Mouse (Mus musculus) midbrain, postnatal 0 days (tissue): ENCODE results near the gene Copa. TPM values are rescaled to one million over a fixed set of nuclear protein-coding genes. Genes with fewer than 3 reads are reported as not detected.

Experiments used
- ATAC-seq: fragments of 200-750 bp; cut with Nextera tagmentation; 2 replicates; pipeline ENCODE4 v1.8.0; 2017; ENCODE audit warnings: moderate number of reproducible peaks, mild to moderate bottlenecking, moderate TSS enrichment, moderate library complexity; ENCODE audit not compliant: low FRiP score
- DNase-seq: peaks from one replicate; pipeline ENCODE4 v3.0.0-alpha.2; 2015; ENCODE audit warnings: low spot score
- H3K27ac ChIP-seq: fragments of 300-500 bp; sonication (generic); 2 replicates; pipeline ENCODE4 v1.5.1; 2014; ENCODE audit warnings: low read depth, mild to moderate bottlenecking, low read length, mixed read lengths
- H3K27me3 ChIP-seq: fragments of 300-500 bp; sonication (generic); 2 replicates; pipeline ENCODE4 v1.6.1; 2014; ENCODE audit warnings: low read length, control low read depth, mixed read lengths; ENCODE audit not compliant: insufficient read depth
- H3K36me3 ChIP-seq: fragments of 300-500 bp; sonication (generic); 2 replicates; pipeline ENCODE4 v1.6.1; 2014; ENCODE audit warnings: low read length, control low read depth, mixed read lengths; ENCODE audit not compliant: insufficient read depth
- H3K4me1 ChIP-seq: fragments of 300-500 bp; sonication (generic); 2 replicates; pipeline ENCODE4 v1.6.1; 2014; ENCODE audit warnings: mild to moderate bottlenecking, control low read depth, antibody characterized with exemption, low read length, mixed read lengths; ENCODE audit not compliant: insufficient read depth
- H3K4me2 ChIP-seq: fragments of 300-500 bp; sonication (generic); 2 replicates; pipeline ENCODE4 v1.6.1; 2014; ENCODE audit warnings: low read depth, mild to moderate bottlenecking, low read length, mixed read lengths; ENCODE audit not compliant: poor library complexity, severe bottlenecking
- H3K4me3 ChIP-seq: fragments of 300-500 bp; sonication (generic); 2 replicates; pipeline ENCODE4 v1.5.1; 2014; ENCODE audit warnings: low read depth, mild to moderate bottlenecking, low read length, moderate library complexity
- H3K9ac ChIP-seq: fragments of 300-500 bp; sonication (generic); replicated peaks from 2 replicates; pipeline ENCODE4 v1.6.1; 2014; ENCODE audit warnings: mild to moderate bottlenecking, low read length, moderate library complexity, mixed read lengths; ENCODE audit not compliant: poor library complexity, severe bottlenecking
- H3K9me3 ChIP-seq: fragments of 300-500 bp; sonication (generic); 2 replicates; pipeline ENCODE4 v1.6.1; 2016; ENCODE audit warnings: low read length, control low read depth
- CTCF ChIP-seq: IDR thresholded peaks from 2 replicates; pipeline ENCODE4 v1.5.1; 2016; ENCODE audit warnings: antibody characterized with exemption, mild to moderate bottlenecking
- WGBS: fragments of 180-500 bp; shearing (Covaris S2); extraction: QIAGEN DNeasy Blood & Tissue Kit; methylation state at CpG from one replicate; pipeline ENCODE4 v1.1.7; 2014; 5-methylcytosine and 5-hydroxymethylcytosine counted together
- polyA plus RNA-seq: library from polyadenylated mRNA; unstranded; fragments of >200 nt; fragmentation: Nextera tagmentation; extraction: Ambion mirVana; gene quantifications from 2 replicates; pipeline ENCODE4 v1.2.1, GENCODE M21; 2015
- total RNA-seq: library from RNA; depleted of rRNA; stranded (reverse); fragments of >200 nt; gene quantifications from 2 replicates; pipeline ENCODE4 v1.2.3, GENCODE M21; 2014

Gene Copa
- total and polyA plus RNA-seq, 2 experiments from 2014 or later: 155 to 207 TPM

- H3K9ac ChIP-seq: no peak overlapping the region
- no peak for ATAC-seq
- H3K36me3 ChIP-seq: no peaks in the 10 kb centered on the region
- no peaks in the 10 kb centered on the region for H3K27me3 ChIP-seq
- TF ChIP-seq CTCF: no peak
- no peak for DNase-seq
- H3K9me3 ChIP-seq: no peaks in the 10 kb centered on the region
- H3K27ac ChIP-seq: no peak overlapping the region
- H3K4me2 ChIP-seq: peak overlapping the region; percentile 75; the same call in 1 of the 2 replicates
- H3K4me1 ChIP-seq: no peaks in the 10 kb centered on the region
- WGBS: 19% methylated on average over 10 of the region's 10 CpGs
- H3K4me3 ChIP-seq: peak overlapping the region; percentile 36; the same call in 1 of the 2 replicates
Measured at GRCm38 (mm10) chr1:172052766-172053279, 29.5 kb upstream of the Copa start.

DNA sequence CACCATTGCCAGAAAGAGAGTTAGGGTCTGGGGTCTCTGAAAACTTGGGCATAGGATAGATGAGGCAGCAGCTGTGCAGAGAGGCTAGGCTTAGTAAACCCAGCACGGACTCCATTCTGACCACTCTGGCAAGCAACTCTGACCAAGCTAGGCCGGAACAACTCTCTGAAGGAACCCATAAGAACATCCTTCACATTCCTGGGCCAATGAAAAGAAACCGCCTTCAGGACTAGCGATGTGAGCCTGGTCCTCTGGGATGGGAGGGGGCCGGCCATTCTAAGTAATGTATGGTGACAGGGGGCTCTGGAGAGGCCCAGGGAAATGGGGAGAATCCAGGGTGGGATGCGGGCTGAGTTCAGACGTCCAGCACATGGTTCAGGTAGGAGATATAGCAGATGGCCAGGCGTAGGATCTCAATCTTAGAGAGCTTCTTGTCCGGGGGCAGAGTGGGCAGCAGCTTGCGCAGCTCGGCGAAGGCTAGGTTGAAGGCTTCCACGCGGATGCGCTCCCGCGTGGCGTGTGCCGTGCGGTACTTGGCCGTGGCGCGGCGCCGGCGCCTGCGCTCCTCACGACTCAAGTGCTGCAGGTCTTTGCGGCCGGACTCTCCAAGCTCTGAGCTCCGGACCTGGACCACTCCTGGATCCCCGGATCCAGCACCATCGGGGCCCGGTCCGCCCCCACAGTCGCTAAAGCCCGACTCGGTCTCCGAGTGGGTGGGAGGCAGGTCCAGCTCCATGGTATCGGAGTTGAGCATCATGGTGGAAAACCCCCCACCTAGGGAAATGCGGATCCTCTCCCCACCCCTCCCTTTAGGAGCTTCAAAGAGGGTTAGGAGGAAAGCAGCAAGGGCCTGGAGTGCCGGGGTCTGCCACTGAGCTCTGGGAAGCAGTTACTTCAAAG, 28.5 kb upstream of the Copa start:
- ATAC-seq (peak; percentile 45; the same call in 1 of the 2 replicates), DNase-seq (peak; percentile 51)
- no peaks in the 10 kb centered on the region for H3K27me3 ChIP-seq
- no peaks in the 10 kb centered on the region for H3K9me3 ChIP-seq
- H3K36me3 ChIP-seq: no peaks in the 10 kb centered on the region
- H3K4me3 ChIP-seq: peak overlapping the region; percentile 36
- no peaks in the 10 kb centered on the region for H3K4me1 ChIP-seq
- H3K4me2 ChIP-seq: peak overlapping the region; percentile 75
- H3K9ac ChIP-seq: peak overlapping the region; percentile 9
- no peak overlapping the region for H3K27ac ChIP-seq
- no peak for TF ChIP-seq CTCF
- WGBS: 3% methylated on average over 42 of the region's 42 CpGs

- H3K9me3 ChIP-seq: no peaks in the 10 kb centered on the region
- no peaks in the 10 kb centered on the region for H3K4me1 ChIP-seq
- 70% methylated on average over 4 of the region's 4 CpGs for WGBS
- no peaks in the 10 kb centered on the region for H3K36me3 ChIP-seq
- no peak overlapping the region for H3K4me2 ChIP-seq
- ATAC-seq (no peak), DNase-seq (no peak)
- no peak overlapping the region for H3K27ac ChIP-seq
- H3K27me3 ChIP-seq: no peaks in the 10 kb centered on the region
- no peak overlapping the region for H3K9ac ChIP-seq
- no peak for TF ChIP-seq CTCF
- H3K4me3 ChIP-seq: no peak overlapping the region
Measured at GRCm38 (mm10) chr1:172056251-172056650, 26.1 kb upstream of the Copa start.

DNA sequence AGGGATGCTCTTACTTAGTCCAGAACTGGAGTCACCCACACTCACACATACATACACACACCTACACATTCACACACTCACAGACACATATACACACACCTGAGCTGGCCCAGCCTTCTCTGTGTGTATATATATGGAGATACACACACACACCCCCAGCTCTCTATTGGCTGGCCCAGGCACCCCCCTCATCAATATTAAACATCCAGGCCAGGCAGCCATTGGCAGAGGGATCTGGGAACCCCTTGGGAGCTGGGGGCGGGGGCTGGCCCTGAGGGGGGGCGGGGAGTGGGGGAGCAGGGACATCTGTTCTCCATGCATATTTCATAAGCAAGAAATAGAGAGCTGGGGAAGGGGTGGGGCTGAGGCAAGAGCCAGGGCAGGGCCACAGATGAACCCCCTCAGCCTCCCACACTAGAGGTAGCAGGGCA, 24.8 kb upstream of the Copa start, which contains the start of gene Nhlh1:
TSS of gene Nhlh1 (minus strand) at position 83 of the 431 bp plus-strand sequence.
- 4% methylated on average over 2 of the region's 2 CpGs for WGBS
- Histone ChIP-seq H3K27me3 (no peaks in the 10 kb centered on the region), H3K4me1 (no peaks in the 10 kb centered on the region), H3K9ac (no peak within 1 kb of the TSS), H3K27ac (no peak within 1 kb of the TSS), H3K4me2 (no peak within 1 kb of the TSS), H3K9me3 (no peaks in the 10 kb centered on the region), H3K4me3 (no peak within 1 kb of the TSS), H3K36me3 (no peaks in the 10 kb centered on the region)
- peak; percentile 69 for DNase-seq
- TF ChIP-seq CTCF: no peak
- peak; percentile 42; the same call in 1 of the 2 replicates for ATAC-seq

GRCm38 (mm10) chr1:172058321-172058720, 24.0 kb upstream of the Copa start:
- no peaks in the 10 kb centered on the region for H3K27me3 ChIP-seq
- no peak overlapping the region for H3K27ac ChIP-seq
- WGBS: 38% methylated on average over 6 of the region's 6 CpGs
- H3K4me1 ChIP-seq: no peaks in the 10 kb centered on the region
- no peaks in the 10 kb centered on the region for H3K36me3 ChIP-seq
- no peak overlapping the region for H3K4me3 ChIP-seq
- no peak for TF ChIP-seq CTCF
- DNase-seq: peak; percentile 58
- peak; percentile 24; the same call in 1 of the 2 replicates for ATAC-seq
- no peak overlapping the region for H3K9ac ChIP-seq
- no peaks in the 10 kb centered on the region for H3K9me3 ChIP-seq
- no peak overlapping the region for H3K4me2 ChIP-seq

DNA sequence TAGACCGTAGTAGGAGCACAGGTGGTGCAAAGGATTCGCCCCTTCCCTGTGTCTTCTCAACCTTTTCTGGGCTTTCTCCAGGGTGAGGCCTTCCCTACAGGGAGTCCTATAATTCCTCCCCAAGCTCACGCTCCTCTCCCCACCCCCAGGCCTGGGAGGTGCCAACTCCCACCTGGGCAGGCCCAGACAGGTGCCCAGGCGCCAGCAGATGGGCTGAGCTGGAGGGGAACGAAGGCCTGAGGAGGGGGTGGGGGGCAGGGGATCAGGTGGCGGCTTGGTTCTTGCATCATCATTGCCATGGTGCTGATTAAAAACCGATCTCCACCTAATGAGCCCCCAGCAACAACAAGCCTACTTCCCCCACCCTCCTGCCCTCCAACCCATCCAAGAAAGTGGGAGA, 23.5 kb upstream of the Copa start:
- H3K9ac ChIP-seq: no peak overlapping the region

More for the DNA sequence above, 23.5 kb upstream of the Copa start:
- no peaks in the 10 kb centered on the region for H3K9me3 ChIP-seq
- WGBS: 57% methylated on average over 7 of the region's 7 CpGs
- H3K27me3 ChIP-seq: no peaks in the 10 kb centered on the region
- no peak for TF ChIP-seq CTCF
- H3K4me1 ChIP-seq: no peaks in the 10 kb centered on the region
- DNase-seq: no peak
- H3K4me3 ChIP-seq: no peak overlapping the region
- ATAC-seq: no peak
- no peaks in the 10 kb centered on the region for H3K36me3 ChIP-seq
- H3K4me2 ChIP-seq: no peak overlapping the region
- no peak overlapping the region for H3K27ac ChIP-seq
